Mouse (Mus musculus): Measurements from ENCODE around the gene Tcf7l2.

Tcf7l2 gene

GRCm38 (mm10) chr19:55757403-55757802 lies 15.8 kb downstream of the Tcf7l2 start:
- DNase-seq (ENCODE audit: low spot score) = no peak

- DNase-seq (ENCODE audit: low spot score) = no peak
Observed at GRCm38 (mm10) chr19:55758158-55758557, 16.5 kb downstream of the Tcf7l2 start.

DNA sequence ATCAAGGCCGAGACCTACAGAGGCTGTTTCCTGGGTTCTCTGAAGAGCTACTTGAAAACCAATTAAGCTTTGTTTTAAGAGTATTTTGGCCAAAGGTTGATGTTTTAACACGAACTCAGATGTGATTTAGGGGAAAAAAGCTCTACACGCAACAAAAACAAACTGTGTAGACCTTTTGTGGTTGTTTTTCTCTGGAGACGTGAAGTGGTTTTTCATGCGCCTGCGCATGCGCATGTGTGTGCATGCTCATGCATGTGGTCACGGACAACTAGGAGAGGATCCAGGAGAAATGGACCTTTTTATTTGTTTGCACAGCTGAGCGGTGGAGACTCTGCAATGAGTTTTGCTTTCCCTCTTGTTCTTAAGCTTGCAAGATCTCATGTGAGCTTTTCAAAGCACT lies 17.4 kb downstream of the Tcf7l2 start:
- DNase-seq (ENCODE audit: low spot score) = no peak

DNA sequence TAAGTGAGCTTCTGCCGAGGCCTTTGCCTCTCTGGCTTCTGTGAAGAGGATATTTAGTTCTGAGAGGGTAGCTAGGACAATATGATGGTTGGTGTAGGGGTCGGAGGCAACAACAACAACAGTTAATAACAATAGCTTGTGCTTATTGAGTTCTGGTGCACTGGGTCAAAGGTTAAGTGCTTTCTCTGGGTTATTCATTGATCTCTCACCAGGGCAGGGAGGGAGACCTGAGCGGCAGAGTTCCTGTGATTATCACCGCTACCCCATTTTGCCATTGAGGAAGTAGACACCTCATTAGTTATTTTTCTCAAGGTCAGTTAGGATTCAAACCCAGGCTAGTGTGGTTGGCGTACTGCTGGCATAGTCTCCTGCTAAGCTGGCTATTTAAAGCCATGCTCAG lies 19.5 kb downstream of the Tcf7l2 start:
- no peak for DNase-seq (ENCODE audit: low spot score)

DNA sequence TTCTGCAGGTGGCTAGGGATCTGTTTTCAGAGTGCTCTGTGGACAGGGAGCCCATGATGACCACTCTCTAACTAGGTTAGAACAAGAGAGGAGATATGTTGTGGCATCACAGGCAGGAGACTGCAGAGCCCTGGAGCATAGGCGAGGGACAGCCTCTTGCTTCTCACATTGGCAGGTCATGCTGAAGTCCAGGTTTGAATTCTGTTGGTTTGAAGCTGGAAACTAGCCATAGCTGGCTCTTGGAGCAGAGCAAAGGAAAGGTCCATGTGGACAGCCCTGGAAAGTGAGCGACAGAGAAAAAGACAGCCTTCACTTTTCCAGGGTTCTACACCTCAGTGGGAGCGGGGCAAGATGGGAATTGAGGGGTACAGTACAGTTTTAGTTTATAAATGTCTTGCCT lies 20.6 kb downstream of the Tcf7l2 start:
- DNase-seq (ENCODE audit: low spot score) = no peak

DNA sequence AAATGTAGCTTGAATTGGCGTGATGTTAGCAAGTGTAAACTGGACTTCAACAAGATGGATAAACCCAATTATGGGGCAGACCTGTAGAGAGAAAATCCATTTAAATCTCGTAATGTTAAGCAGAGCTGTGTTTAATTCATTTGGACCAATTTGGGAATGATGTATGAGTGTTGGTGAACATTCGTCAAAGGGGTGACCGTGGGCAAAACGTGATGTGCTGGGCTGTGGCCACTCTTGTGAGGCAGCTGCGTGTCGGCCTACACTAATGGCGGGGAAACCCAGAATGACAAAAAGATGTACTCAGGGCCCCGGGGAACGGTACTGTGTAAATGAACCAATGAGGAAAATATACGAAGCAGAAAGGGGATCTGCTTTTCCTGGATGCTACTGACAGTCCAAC lies 24.2 kb downstream of the Tcf7l2 start:
- no peak for DNase-seq (ENCODE audit: low spot score)

GRCm38 (mm10) chr19:55767104-55767503 lies 25.5 kb downstream of the Tcf7l2 start:
- DNase-seq (ENCODE audit: low spot score) = no peak

DNA sequence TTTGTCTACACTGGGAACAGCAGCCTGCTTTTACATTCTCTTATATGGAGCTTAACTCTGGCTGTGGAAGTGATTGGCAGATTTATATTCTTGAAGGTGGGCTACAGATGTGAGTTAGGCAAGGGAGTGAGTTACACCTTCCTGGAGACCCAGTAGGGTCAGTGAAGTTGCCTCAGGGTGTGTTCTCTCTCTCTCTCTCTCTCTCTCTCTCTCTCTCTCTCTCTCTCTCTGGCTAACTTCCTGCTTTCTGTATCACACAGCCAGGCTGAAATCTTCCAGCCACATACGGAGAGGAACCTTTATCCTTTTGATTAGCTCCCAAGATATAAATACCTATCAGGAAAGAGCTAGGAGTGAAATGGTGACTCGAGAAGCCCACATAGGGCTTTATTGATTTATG lies 26.0 kb downstream of the Tcf7l2 start:
- DNase-seq (ENCODE audit: low spot score) = no peak

- DNase-seq (ENCODE audit: low spot score) = no peak
Observed at GRCm38 (mm10) chr19:55768246-55768645, 26.6 kb downstream of the Tcf7l2 start.

DNA sequence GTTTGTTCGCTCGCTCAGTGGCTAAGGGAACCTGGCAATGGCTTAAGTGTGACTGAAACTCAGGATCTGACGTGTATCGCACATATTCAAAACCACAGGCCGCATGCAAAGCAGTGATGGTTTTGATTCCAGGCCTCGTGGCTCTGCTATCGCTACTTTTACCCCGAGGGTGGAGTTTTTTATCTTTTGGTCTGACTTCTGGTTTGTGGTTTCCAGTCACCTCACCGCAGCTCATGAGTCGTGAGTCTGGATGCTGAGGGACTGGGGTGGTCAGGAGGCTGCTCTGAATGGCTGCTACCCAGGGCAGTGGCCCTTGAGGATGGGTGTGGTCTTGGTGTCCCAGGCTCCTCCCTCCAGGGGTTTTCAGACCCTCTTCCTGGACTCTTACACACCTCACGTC lies 27.3 kb downstream of the Tcf7l2 start:
- no peak for DNase-seq (ENCODE audit: low spot score)

- no peak for DNase-seq (ENCODE audit: low spot score)
Observed at GRCm38 (mm10) chr19:55774334-55774733, 32.7 kb downstream of the Tcf7l2 start.

- DNase-seq (ENCODE audit: low spot score) = no peak
Observed at GRCm38 (mm10) chr19:55774824-55775223, 33.2 kb downstream of the Tcf7l2 start.

- DNase-seq (ENCODE audit: low spot score) = no peak
Observed at GRCm38 (mm10) chr19:55779871-55780270, 38.3 kb downstream of the Tcf7l2 start.

- DNase-seq (ENCODE audit: low spot score) = no peak
Observed at GRCm38 (mm10) chr19:55781087-55781486, 39.5 kb downstream of the Tcf7l2 start.

GRCm38 (mm10) chr19:55781681-55782080 lies 40.1 kb downstream of the Tcf7l2 start:
- no peak for DNase-seq (ENCODE audit: low spot score)

DNA sequence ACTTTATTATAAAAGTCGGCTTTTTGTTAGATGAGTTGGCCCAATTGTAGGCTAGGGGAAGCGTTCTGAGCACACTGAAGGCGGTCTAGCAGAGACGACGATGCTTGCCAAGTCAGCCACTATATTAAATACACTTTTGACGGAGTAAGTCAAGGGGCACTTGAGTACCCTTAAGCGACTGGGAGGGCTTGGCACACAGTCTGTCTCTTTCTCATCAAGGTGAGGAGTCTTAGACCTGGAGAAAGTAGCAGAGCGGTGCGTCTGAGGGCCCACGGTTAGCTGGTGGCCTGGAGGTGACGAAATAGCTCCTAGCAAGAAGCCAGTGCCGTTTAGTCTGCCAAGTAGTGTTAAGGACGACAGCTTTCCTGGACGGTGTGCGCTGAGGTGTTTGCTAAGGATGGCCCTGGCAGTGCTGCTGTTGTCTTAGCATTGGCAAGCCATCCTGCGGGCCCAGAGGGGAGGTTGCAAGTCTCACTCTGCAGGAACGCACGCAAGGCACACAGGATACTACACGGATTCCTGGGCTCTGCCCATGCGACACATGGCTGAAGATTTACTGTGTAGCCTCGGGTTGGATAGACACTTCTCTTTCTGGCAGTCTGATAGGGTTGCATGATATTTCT lies 43.3 kb downstream of the Tcf7l2 start:
- DNase-seq (ENCODE audit: low spot score) = no peak

GRCm38 (mm10) chr19:55787420-55787819 lies 45.8 kb downstream of the Tcf7l2 start:
- no peak for DNase-seq (ENCODE audit: low spot score)

GRCm38 (mm10) chr19:55788285-55788904 lies 46.8 kb downstream of the Tcf7l2 start:
- peak; percentile 86 for DNase-seq (ENCODE audit: low spot score)

DNA sequence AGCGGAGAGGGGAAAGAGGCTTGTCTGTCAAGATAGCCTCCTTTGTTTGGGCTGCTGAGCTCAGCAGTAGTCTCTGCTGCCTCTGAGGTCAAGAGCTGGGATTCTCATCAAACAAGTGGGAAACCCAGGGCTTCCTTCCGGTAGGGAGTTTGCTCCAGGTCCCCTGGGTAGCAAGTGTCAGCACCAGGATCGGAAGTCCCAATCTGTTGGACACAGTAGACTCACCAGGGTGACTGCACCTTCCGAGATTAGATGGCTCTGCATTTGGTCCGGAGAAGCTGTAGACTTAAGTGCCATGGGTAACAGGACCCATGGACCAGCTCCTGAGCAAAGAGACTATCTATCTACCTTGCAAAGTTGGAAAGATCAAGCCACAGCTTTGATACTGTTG lies 47.3 kb downstream of the Tcf7l2 start:
- no peak for DNase-seq (ENCODE audit: low spot score)

DNA sequence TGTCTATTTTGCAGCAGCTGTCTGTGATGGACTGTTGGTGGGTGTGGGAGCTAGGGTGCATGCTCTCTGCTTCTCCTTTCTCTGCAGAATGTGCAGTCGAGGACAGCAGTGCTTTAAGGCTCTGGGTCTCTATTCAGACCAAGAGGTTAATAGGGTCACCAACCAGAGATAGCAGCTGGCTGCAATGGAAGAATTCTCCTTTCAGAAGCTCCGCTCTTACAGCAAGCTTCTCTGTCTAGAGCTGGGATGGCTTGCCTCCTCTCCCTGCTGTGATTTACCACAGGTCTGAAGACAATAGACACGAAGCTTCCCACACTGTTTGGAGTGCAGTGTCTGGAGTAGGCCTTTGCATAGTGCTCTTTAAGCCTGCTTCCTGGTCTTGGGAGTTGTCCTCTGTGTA lies 48.2 kb downstream of the Tcf7l2 start:
- peak; percentile 56 for DNase-seq (ENCODE audit: low spot score)

- DNase-seq (ENCODE audit: low spot score) = no peak
Observed at GRCm38 (mm10) chr19:55791293-55791692, 49.7 kb downstream of the Tcf7l2 start.

DNA sequence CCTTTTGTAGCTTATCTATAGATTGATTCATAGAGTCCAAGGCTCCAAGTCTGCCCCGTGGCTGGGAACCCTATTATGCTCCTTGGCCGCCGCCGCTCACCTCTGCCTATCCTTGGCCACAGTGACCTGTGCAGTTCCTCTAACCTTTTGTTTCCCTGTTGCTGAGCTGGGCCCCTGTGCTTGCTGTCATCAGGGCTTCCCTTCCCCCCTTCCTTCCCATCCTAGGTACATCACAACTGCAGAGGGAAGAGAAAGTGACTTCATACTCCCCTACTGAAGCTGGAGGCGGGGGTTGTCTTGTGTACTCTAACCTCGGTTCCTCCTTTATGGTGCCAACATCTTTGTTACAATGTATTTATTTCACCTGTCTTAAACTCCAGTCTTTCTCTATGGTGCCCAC lies 50.3 kb downstream of the Tcf7l2 start:
- no peak for DNase-seq (ENCODE audit: low spot score)

GRCm38 (mm10) chr19:55792571-55792970 lies 51.0 kb downstream of the Tcf7l2 start:
- no peak for DNase-seq (ENCODE audit: low spot score)

DNA sequence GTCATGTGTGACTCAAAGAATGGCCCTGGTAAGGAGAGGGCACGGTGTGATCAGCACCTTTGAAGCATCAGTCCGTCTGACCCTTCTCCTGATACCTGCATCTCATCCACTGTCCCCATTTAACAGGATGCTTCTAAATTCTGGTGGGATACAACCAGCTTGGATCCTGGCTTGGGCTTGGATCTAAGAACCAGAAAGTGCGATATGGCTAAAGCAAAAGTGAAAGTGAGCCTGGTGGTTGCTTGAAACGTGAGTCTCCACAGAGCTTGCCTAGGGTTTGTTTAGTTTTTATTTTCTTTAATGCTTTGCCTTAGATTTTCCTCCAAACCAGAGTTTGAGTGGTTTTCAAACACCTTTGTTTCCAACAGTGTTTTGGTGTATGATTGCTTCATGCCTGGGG lies 51.4 kb downstream of the Tcf7l2 start:
- no peak for DNase-seq (ENCODE audit: low spot score)

Data from embryo, embryonic 10.5 days (tissue).